Mouse (Mus musculus) CD8-positive naive resting alpha-beta T cell, adult 2 months (primary cell): ENCODE measurements at regions not wholly inside any gene's neighbourhood (a gene's known extent, or its start where the extent isn't known, plus 50 kb on each side); places are given as distances from the start of the nearest gene placed in this dataset.
"Not testable (repeated sequence)": the region's sequence is repeated elsewhere in the genome, so short reads cannot be mapped to it uniquely, and the experiment has no call there.

Experiments
- DNase-seq, 2 experiments: peaks; one replicate each; pipeline ENCODE4 v3.0.0; 2022; ENCODE audit warnings: low read depth in 2 of 2, low spot score in 2 of 2

DNA sequence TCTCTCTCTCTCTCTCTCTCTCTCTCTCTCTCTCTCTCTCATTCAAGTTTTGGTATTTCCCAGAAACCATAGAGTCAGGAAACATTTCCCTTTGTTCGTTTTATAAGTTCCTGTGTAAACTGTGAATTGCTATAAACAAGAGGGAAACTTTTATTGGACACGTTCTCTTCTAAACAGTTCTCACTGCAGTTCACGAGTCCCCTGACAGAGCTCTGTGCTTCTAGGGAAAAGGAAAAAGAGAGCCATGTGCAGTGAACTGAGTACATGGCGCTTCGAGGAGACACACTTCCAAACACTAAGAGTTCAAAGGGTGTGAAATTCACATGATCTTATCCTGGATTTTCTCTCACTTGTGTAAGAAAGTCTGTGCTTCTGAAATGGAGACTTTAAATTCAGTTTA is 84.5 kb upstream of the Tars start:
- no peak for DNase-seq

DNA sequence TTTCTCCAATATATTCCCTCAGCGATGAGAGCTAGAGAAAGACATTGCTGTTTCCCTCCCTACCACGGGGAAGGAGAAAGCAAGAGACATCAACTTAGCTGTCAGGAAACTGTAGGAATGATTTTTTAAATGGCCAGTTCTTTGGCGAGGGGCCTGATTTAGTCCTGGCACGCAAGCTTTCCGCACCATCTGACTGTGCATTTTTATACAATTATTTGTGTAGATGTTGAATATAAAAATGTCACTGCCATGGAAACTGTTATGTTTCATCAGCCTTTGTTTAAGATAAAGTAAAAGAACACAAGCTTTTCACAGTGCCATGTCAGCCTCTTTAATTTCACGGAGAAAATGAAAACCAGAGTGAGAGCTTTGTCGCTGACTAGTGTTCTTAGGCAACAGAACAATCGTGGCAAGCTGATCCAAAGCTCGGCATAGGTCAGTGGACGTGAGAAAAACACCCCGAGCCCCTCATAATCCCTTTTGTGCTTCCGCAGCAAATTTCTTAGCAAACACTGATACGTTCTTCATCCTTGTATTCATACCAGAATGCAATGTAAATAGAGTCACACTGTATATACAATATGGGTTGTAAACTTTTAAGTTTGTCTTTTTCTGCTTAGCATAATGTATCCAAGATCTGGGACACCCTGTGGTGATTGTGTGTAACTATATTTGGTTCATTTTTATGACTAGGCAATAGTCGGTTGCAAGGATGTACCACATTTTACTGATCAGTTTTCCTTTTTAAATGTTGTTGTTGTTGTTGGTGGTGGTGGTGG is 79.9 kb upstream of the Tars start:
- no peak for DNase-seq

DNA sequence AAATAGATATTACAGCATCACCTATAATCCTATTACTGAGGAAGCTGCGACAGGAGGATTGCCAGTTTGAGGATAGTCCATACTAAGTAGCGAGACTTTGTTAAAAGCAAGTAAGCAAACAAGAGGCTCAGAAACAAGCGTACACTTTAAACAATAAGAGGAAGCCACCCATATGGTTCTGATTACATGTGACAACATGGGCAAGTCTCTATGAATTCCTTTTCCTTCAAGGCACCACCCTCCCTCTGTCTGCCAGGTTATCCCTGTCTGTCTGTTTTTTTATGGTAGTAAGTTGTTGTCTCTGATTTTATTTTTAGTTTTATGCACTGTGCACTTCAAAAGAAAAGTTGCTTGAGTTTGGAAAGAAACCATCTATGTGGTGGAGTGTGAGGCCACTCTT is 76.8 kb upstream of the Tars start:
- no peak for DNase-seq

DNA sequence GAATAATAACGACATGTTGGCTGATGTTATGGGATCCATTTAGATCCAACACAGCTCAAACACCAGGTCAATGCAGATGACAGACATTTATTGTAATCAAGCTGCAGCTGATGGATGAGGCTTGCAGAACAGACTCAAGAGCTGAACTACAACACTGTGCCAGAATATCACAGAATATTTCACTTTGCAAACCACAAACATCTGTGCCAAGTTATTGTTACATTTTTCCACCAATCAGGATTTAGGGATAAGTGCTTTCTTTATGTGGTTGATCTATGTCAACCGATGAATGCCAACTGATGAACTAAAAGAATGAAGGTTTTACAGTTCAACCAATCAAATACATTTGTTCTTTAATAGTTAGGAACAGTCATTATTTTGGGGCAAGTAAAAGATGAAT is 63.9 kb upstream of the Tars start:
- no peak for DNase-seq

DNA sequence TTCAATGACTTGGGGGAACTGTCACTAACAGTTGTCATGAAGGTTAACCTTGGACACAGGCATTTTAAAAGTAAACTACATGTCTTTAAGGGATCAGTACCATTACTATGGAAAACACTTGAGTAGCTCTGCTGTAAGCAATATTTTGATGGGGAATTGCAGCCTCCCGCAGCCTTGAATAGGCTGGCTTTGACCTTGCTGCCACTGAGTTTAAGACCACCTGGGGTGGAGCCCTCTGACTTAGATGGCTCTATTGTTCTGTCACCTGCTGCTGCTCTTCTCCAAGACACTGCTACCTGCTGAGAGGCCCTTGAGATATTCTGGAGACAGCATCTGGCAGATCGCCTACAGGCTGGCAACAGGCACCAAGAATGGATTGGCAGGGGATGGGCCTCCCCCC is 62.1 kb upstream of the Tars start:
- not testable (repeated sequence) for DNase-seq

DNA sequence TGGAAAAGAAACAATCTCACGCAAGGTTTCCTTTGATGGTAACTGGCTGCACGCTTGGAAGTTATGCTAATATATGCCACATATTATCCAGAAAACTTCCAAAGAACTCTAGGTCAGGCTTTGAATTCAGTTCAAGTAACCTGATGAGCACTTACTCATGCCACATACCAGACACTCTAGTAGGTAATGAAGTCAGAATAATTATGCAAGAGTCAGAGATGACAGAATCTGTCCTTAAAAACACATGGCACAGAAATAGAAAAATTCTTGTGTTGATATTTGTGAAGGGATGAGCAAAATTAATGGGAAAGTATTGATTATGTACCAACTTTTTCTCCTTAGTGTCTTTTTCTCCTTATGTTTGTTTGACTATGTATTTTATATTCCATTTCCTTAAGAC is 59.8 kb upstream of the Tars start:
- no peak for DNase-seq

DNA sequence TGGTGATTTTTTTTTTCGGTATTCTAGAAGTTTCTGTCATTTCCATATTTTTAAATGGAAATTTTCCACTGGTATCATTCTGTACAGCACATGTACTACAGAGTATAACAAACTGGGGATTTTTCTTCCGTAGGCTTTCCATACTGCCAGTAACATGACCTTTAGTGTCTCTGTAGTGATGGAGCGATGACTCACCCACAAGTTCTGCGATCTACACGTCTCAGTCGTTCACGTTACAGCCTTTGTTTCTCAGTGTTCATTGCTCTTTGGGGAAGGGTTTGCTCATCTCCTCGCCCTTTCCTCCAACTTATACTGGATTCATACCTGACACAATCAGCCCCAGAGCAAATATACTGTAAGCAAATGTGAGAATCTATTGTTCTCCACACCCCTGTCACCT is 57.8 kb upstream of the Tars start:
- no peak for DNase-seq

DNA sequence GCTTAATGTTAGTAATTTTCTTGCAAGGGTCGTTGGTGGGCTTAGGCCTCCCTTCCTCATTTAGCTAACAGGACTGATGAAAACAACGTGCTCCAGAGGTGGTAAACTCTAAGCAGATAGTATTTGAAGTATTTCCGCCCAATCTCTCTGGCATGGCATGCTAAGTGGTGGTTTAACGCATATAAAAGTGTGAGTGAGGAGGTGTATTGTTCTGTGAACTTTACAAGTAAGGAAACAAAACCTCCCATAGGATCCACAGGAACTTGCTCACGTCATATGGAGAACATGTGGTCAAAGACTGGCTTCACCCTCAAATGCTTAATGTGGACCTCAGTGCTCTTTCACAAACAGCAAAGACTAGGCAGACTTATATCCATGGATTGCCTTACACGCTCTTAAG is 56.5 kb upstream of the Tars start:
- no peak for DNase-seq

DNA sequence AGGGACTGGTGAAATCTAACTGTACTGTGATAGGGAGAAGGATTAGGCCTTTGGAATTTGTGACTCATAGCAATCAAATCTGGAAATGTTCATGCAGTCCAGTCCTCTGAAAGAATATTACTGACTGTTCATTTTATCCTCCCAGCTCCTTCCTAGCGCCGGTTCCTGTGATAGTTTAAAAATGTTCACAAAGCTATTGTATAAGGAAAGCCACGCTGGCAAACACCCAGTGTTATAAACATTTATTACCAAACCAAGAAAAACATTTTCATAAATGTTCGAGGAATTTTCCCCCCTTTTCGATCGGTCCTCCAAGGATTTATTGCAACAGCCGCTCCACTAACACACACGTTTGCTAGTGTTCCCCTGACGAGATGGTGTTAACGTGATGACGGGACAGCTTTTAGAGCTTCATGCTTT is 55.9 kb upstream of the Tars start:
- DNase-seq, result no peak

DNA sequence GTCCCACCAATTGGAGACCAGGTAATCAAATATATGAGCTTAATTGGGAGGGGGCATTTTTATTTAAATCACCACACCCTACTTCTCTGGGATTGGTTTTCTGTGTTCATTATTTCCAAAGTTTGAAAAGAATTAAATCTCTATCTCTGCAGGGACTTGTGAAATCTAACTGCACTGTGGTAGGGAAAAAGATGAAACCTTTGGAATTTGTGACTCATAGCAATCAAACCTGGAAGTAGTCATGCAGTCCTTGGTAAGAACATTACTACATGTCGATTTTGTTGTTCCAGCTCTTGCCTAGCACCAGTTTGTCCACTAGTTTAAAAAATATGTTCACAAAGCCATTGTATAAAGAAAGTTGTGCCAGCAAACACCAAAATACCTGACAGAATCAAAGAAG is 54.5 kb upstream of the Tars start:
- DNase-seq, result no peak

DNA sequence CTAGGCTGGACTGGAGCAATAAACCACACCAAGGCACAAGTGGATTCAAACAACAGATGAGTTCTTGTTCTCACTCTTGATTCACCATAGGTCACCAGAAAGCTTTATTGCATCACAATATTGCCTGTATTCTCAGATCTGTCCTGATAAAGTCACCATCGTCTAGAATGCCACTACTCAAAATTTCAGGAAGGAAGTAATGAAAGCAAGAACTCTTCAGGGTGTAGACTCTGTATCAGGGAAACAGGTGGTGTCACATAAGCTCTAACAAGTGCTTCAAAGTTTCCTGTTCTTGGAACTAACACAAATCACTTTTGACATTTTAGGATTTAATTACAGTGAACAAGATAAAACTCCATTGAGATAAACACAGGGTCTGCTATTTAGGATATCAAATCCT is 52.2 kb upstream of the Tars start:
- DNase-seq, result no peak
